Mouse (Mus musculus): ENCODE results near the gene Olfr221. TPM values are rescaled to one million over a fixed set of nuclear protein-coding genes. Genes with fewer than 3 reads are reported as not detected.

The Olfr221 gene
- total RNA-seq, 2 experiments from 2014 or later, result not detected

DNA sequence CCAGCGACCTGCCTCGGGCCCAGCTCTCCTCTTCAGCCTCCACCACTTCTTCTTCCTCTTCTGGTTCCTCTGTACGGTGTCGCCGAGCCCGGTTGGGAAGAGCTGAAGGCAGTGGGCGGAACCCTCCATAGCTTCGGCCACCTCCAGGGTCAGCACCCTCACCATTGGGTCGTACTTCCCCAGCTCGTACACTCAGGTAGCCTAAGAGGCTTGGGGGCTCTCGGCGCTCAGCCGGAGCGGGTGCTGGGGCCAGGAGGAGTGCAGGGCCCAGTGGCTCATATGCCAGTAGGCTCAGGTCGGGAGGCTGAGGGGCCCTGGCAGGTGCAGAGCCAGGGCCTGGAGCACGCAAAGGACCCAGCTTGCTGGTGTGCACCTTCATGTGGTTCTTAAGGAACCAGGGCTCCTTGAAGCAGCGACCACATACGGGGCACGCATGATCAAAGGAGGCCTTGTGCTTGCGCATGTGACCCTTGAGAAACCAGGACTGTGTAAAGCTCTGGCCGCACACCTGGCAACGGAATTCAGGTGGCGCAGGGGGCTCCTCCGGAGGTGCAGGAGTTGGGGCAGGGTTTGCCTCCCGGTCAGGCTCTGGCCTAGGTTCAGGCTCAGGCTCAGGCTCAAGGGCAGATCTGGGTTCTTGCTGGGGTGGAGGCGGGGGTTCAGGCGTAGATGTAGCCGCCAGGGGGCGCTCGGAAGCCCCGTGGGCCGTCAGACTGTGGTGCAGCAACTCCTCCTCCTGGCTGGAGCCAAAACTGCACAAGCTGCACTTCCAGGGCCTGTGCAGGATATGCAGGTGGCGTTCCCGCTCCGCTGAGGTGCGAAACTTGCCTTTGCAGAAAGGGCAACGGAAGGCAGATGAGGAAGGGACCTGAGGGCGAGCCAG, 33.7 kb downstream of the Olfr221 start:
- peak; percentile 90 for ATAC-seq (replicated peaks; ENCODE audit: low FRiP score, poor library complexity, severe bottlenecking)

DNA sequence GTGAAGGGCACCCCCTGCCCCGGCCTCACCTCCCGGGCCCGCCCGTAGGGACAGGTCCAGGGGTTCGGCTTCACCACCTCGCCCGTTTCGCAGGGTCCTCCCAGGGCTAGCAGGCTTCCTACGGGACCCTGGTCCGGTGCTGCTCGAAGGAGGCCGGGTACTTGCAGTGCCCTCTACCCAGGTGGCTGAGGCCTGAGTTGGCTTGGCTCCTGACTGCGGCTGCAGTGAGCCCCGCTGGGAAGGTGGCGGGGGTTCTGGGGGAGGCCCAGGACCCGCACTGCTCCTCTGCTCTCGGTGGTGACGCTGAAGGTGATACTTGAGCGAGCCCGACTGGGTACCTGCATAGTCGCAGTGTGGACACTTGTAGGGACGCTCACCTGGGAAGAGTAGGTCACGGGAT, 35.5 kb downstream of the Olfr221 start:
- no peak for ATAC-seq (replicated peaks; ENCODE audit: low FRiP score, poor library complexity, severe bottlenecking)

- no peak for ATAC-seq (replicated peaks; ENCODE audit: low FRiP score, poor library complexity, severe bottlenecking)
Observed at GRCm38 (mm10) chr14:52006241-52006640, 36.0 kb downstream of the Olfr221 start.

GRCm38 (mm10) chr14:52005616-52006015, 36.6 kb downstream of the Olfr221 start:
- no peak for ATAC-seq (replicated peaks; ENCODE audit: low FRiP score, poor library complexity, severe bottlenecking)

- no peak for ATAC-seq (replicated peaks; ENCODE audit: low FRiP score, poor library complexity, severe bottlenecking)
Observed at GRCm38 (mm10) chr14:52005141-52005540, 37.1 kb downstream of the Olfr221 start.

DNA sequence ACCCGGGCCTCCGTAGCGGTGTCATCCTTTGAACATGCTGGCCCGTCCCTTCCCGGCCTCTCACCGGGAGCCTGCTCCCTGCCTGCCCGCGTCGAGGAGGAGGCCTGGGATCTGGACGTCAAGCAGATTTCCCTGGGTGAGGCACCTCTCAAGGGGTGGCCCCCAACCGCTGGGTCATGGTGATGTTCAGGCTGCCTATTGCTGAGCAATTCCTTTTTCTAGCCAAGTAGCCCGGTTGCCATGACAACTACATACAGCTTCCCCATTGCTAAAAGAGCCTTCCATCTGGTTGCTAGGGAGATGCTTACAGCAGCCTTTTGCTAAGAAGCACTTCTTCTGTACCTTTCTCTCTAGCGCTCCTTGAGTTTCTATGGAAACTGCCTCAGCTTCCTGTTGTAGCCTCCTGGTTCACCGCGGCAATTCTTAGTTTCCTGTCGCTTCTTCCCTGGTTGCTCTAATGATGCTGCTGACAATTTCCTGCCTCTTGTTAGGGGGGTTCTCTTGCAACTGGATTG, 38.2 kb downstream of the Olfr221 start:
- no peak for ATAC-seq (replicated peaks; ENCODE audit: low FRiP score, poor library complexity, severe bottlenecking)

GRCm38 (mm10) chr14:51997483-51997882, 44.8 kb downstream of the Olfr221 start:
- 0 out of 2 replicates have a peak, but pooled peaks have one; percentile 7 for ATAC-seq (replicated peaks; ENCODE audit: low FRiP score, poor library complexity, severe bottlenecking)

DNA sequence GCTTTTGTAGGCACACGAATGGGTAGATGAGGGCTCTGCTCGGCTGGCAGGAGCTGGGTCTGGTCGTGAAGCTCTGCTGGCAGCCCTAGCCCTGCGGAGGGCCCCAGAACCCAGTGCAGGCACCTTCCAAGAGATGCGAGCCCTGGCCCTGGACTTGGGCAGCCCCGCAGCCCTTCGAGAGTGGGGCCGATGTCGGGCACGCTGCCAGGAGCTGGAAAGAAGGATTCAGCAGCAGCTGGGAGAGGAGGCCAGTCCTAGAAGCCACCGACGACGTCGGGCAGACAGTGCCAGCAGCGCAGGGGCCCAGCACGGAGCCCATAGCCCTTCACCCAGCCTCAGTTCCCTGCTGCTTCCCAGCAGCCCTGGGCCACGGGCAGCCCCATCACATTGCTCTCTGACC, 45.4 kb downstream of the Olfr221 start:
- no peak for ATAC-seq (replicated peaks; ENCODE audit: low FRiP score, poor library complexity, severe bottlenecking)

- ATAC-seq (replicated peaks; ENCODE audit: low FRiP score, poor library complexity, severe bottlenecking), result no peak
Observed at GRCm38 (mm10) chr14:51996231-51996841, 45.9 kb downstream of the Olfr221 start.

DNA sequence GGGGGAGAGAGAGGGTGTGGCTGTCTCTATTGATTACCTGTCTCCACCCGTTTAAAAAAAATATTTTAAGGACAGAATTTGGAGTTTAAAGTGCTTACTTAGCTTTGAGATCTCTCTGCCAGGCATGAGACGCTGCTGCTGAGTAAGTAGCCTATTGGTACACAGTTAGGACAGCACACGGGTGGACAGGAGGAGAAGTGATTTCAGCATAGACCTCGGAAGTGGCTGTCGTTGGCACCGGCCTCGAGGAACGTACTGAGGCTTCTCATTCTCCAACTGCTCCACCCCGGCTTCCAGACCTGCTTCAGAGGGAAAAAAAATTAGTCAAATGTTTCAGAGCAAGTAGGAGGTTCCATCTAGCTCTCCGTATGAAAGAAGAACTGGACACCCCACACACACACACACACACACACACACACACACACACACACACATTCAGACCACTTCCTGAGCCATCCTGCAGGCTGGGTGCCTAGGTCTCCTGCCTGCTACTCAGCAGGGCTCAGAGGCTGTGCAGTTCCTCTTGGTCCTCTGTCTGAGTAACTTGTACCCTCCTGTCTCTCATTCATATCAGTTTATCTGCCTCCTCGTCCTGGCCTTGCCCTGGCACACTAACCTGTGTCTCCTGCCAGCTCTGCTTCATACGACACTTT, 46.9 kb downstream of the Olfr221 start:
- no peak for ATAC-seq (replicated peaks; ENCODE audit: low FRiP score, poor library complexity, severe bottlenecking)

GRCm38 (mm10) chr14:51994453-51994852, 47.8 kb downstream of the Olfr221 start:
- ATAC-seq (replicated peaks; ENCODE audit: low FRiP score, poor library complexity, severe bottlenecking), result no peak

GRCm38 (mm10) chr14:51989461-51989970, 52.7 kb downstream of the Olfr221 start:
- no peak for ATAC-seq (replicated peaks; ENCODE audit: low FRiP score, poor library complexity, severe bottlenecking)

- no peak for ATAC-seq (replicated peaks; ENCODE audit: low FRiP score, poor library complexity, severe bottlenecking)
Observed at GRCm38 (mm10) chr14:51988731-51989130, 53.5 kb downstream of the Olfr221 start.

DNA sequence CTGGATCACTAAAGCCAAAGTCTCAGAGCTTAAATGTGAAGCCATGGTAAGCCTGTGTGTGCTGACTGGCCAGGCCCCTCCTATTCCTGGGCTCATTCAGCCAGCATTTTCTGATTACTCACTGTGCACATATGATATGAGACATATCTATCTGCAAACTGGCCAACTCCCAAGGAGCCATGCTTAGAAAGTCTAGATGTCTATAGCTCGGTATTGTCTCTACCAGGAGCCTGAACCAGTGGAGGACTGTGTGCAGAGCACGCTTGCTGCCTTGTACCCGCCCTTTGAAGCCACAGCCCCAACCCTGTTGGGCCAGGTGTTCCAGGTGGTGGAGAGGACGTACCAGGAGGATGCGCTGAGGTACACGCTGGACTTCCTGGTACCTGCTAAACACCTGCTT, 55.1 kb downstream of the Olfr221 start:
- ATAC-seq (replicated peaks; ENCODE audit: low FRiP score, poor library complexity, severe bottlenecking), result peak; percentile 34

- no peak for ATAC-seq (replicated peaks; ENCODE audit: low FRiP score, poor library complexity, severe bottlenecking)
Observed at GRCm38 (mm10) chr14:51986153-51986505, 56.1 kb downstream of the Olfr221 start.

- peak; percentile 45 for ATAC-seq (replicated peaks; ENCODE audit: low FRiP score, poor library complexity, severe bottlenecking)
Observed at GRCm38 (mm10) chr14:51985301-51986152, 56.7 kb downstream of the Olfr221 start.

DNA sequence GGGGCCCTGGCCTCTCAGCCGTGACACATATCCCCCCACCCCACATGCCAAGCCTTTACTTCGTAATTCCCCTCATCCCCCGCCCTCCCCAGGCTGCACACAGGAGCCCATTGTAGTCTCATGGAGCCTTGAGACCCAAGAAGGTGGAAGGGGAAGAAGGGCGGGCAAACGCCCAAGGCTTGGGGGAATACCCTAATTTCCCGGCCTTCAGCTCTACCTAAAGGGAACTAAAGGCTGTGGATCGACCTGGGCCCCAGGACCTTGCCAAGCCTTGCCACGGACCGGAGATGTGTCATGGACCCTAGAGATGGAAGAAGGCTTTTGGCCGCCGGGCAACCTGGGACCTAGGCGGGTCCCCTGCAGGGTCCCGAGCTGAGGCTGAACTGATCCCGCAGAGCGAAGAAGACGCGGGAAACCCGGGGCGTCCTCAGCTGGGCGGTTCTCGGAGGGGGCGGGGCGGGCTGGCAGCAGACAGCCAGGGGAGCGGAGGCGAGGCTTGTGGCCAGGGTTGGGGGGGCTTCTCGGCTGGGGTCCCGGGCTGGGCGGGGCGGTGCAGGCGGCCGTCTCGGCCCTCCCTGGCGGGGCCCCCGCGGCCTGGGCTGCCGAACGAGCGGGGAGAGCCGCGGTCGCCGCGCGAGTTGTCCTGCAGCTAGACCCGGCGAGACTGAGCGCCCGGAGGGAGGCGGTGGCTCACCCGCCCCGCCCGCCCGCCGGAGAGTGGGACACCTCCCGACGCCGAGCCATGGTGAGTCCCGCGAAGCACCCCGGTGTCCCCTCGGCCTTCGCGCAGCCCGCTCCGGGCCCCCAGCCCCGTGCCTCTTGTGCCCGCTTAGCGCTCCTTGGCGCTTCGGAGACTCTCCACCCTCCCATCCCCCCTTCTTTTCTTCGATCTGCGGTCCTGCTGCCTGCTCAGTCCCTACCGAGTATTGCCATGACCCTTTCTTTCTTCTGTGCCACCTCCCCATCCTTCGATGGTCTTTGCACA, 57.7 kb downstream of the Olfr221 start, which contains the start of gene Arhgef40:
Gene Arhgef40, plus strand, starts transcription at position 473 of the 985 bp plus-strand sequence.
- ATAC-seq (replicated peaks; ENCODE audit: low FRiP score, poor library complexity, severe bottlenecking), result peak; percentile 66

All from erythroblast, adult 5-6 weeks (primary cell).